Mouse (Mus musculus): ENCODE results near the gene Prkca. TPM values are rescaled to one million over a fixed set of nuclear protein-coding genes. Genes with fewer than 3 reads are reported as not detected.

Gene Prkca
- total RNA-seq, 1 experiment = 8.4 TPM

DNA sequence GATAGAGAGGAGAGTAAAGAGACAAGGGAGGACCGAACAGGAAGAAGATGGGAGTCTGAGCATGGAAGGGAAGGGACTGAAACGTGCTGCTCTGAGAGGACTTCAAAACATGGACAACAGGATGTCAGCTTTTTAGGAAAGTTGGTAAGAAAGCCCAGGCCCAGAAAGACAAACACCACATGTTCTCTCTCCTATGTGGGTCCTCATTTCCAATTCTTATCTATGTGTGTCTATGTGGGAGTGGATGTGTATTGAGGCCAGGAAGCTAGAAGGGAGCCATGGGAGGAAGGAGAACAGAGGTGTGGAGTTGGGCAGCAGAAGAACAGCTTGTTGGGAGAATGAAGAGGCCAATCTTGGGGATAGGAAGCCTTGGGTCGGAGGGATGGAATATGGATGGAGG, 154.4 kb downstream of the Prkca start:
- no peak overlapping the region for H3K27ac ChIP-seq (ENCODE audit: insufficient read depth, low read depth, low read length, poor library complexity, severe bottlenecking)
- H3K9ac ChIP-seq (ENCODE audit: insufficient read depth, low read depth, low read length, poor library complexity, severe bottlenecking) = no peak overlapping the region
- in situ Hi-C loops (cut with MboI; ENCODE audit: low sequenced_read_pairs in 2 of 2, unreplicated experiment in 2 of 2) = no loop called here
- H3K4me1 ChIP-seq (ENCODE audit: control insufficient read depth in 2 of 2, insufficient read depth in 2 of 2, low read length in 2 of 2, poor library complexity in 1 of 2) = 0 out of 4 replicates have a peak, but pooled peaks cover 0 to 3% of the 10 kb centered on the region in 2 experiments
- no peak for DNase-seq (ENCODE audit: low read depth, low spot score)
- no peaks in the 10 kb centered on the region for H3K36me3 ChIP-seq (ENCODE audit: control insufficient read depth, insufficient read depth, low read length, poor library complexity, severe bottlenecking)
- no peaks in the 10 kb centered on the region for H3K9me3 ChIP-seq (ENCODE audit: control insufficient read depth, insufficient read depth, low read depth, low read length)
- TF ChIP-seq HCFC1 (IDR thresholded peaks at IDR 0.05; ENCODE audit: borderline replicate concordance, insufficient read depth, low read length) = no peak
- TF ChIP-seq CHD2 (IDR thresholded peaks at IDR 0.05; ENCODE audit: low read depth, low read length) = no peak
- no peak for TF ChIP-seq ZC3H11A (IDR thresholded peaks at IDR 0.05; ENCODE audit: borderline replicate concordance, low read depth, low read length)
- no peak for TF ChIP-seq MAFK (IDR thresholded peaks at IDR 0.05; ENCODE audit: insufficient read depth, low read depth, low read length)
- no peak for TF ChIP-seq ZNF384 (IDR thresholded peaks at IDR 0.05; ENCODE audit: low read depth, low read length)
- no peak overlapping the region for H3K4me3 ChIP-seq (ENCODE audit: insufficient read depth in 1 of 2, low read depth in 1 of 2, low read length in 2 of 2, poor library complexity in 1 of 2, severe bottlenecking in 1 of 2)

DNA sequence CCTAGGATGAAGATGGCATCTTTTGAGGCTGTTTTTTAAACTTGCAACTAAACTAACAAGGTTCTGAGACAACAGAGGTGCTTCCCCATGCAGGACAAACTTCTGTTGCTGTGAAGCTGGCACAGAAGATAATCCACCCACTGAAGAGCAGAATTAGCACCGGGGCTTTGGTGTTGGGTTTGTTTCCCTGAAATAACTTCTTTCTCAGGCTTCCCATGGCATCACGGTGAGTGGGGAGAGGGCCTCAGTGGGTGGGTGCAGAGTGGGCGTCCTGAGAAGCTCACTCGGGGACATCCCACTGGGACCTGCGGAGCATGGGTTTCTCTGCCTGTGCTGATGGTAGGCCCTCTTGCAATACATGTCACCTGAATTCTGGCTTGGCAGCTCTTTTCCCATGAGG, 161.3 kb downstream of the Prkca start:
- TF ChIP-seq ZC3H11A (IDR thresholded peaks at IDR 0.05; ENCODE audit: borderline replicate concordance, low read depth, low read length) = no peak
- no peak for TF ChIP-seq MAFK (IDR thresholded peaks at IDR 0.05; ENCODE audit: insufficient read depth, low read depth, low read length)
- TF ChIP-seq CHD2 (IDR thresholded peaks at IDR 0.05; ENCODE audit: low read depth, low read length) = no peak
- no peak for TF ChIP-seq ZNF384 (IDR thresholded peaks at IDR 0.05; ENCODE audit: low read depth, low read length)
- no peak for TF ChIP-seq HCFC1 (IDR thresholded peaks at IDR 0.05; ENCODE audit: borderline replicate concordance, insufficient read depth, low read length)
- H3K27ac ChIP-seq (ENCODE audit: insufficient read depth, low read depth, low read length, poor library complexity, severe bottlenecking) = no peak overlapping the region
- no peaks in the 10 kb centered on the region for H3K4me1 ChIP-seq (ENCODE audit: control insufficient read depth in 2 of 2, insufficient read depth in 2 of 2, low read length in 2 of 2, poor library complexity in 1 of 2)
- no peak overlapping the region for H3K9ac ChIP-seq (ENCODE audit: insufficient read depth, low read depth, low read length, poor library complexity, severe bottlenecking)
- no peaks in the 10 kb centered on the region for H3K36me3 ChIP-seq (ENCODE audit: control insufficient read depth, insufficient read depth, low read length, poor library complexity, severe bottlenecking)
- H3K9me3 ChIP-seq (ENCODE audit: control insufficient read depth, insufficient read depth, low read depth, low read length) = no peaks in the 10 kb centered on the region
- no peak overlapping the region for H3K4me3 ChIP-seq (ENCODE audit: insufficient read depth in 1 of 2, low read depth in 1 of 2, low read length in 2 of 2, poor library complexity in 1 of 2, severe bottlenecking in 1 of 2)
- no peak for DNase-seq (ENCODE audit: low read depth, low spot score)
- in situ Hi-C loops (cut with MboI; ENCODE audit: low sequenced_read_pairs in 2 of 2, unreplicated experiment in 2 of 2) = no loop called here

DNA sequence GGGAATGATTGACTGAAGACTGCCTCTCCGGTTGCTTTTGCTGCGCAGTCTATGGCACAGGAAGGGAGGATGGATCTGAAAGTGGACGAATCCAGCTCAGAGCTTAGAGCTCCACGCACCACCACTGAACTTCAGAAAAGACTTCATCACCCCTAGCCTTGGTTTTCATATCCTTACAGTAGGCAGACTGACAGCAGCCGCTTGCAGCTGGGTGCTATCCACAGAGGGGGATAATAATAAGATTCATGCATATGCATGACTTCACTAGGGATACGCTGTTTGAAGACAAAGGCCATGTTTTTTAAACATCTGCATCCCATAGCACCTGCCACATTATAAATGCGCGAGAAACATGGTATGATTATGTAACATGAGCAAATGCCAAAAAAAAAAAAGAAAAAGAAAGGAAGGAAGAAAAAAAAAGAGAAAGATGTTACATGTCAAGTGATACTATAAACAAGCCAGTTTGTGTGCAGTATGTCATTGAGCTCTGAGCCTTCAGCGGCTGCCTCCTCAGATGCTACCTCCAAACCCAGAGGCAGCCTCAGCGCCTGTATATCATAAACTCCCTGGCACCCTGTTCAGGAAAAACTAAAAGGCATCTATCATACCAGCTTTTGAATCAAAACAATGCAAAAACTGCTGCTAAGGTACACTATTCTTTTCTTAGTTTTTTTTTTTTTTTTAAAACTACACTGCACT, 162.6 kb downstream of the Prkca start:
- Histone ChIP-seq H3K4me3 (ENCODE audit: insufficient read depth in 1 of 2, low read depth in 1 of 2, low read length in 2 of 2, poor library complexity in 1 of 2, severe bottlenecking in 1 of 2) (no peak overlapping the region), H3K27ac (ENCODE audit: insufficient read depth, low read depth, low read length, poor library complexity, severe bottlenecking) (no peak overlapping the region), H3K9ac (ENCODE audit: insufficient read depth, low read depth, low read length, poor library complexity, severe bottlenecking) (no peak overlapping the region), H3K9me3 (ENCODE audit: control insufficient read depth, insufficient read depth, low read depth, low read length) (no peaks in the 10 kb centered on the region), H3K4me1 (ENCODE audit: control insufficient read depth in 2 of 2, insufficient read depth in 2 of 2, low read length in 2 of 2, poor library complexity in 1 of 2) (no peaks in the 10 kb centered on the region), H3K36me3 (ENCODE audit: control insufficient read depth, insufficient read depth, low read length, poor library complexity, severe bottlenecking) (no peaks in the 10 kb centered on the region)
- DNase-seq (ENCODE audit: low read depth, low spot score) = no peak
- in situ Hi-C loops (cut with MboI; ENCODE audit: low sequenced_read_pairs in 2 of 2, unreplicated experiment in 2 of 2) = no loop called here
- TF ChIP-seq ZNF384 (IDR thresholded peaks at IDR 0.05; ENCODE audit: low read depth, low read length) (no peak), MAFK (IDR thresholded peaks at IDR 0.05; ENCODE audit: insufficient read depth, low read depth, low read length) (no peak), HCFC1 (IDR thresholded peaks at IDR 0.05; ENCODE audit: borderline replicate concordance, insufficient read depth, low read length) (no peak), CHD2 (IDR thresholded peaks at IDR 0.05; ENCODE audit: low read depth, low read length) (no peak), ZC3H11A (IDR thresholded peaks at IDR 0.05; ENCODE audit: borderline replicate concordance, low read depth, low read length) (no peak)

DNA sequence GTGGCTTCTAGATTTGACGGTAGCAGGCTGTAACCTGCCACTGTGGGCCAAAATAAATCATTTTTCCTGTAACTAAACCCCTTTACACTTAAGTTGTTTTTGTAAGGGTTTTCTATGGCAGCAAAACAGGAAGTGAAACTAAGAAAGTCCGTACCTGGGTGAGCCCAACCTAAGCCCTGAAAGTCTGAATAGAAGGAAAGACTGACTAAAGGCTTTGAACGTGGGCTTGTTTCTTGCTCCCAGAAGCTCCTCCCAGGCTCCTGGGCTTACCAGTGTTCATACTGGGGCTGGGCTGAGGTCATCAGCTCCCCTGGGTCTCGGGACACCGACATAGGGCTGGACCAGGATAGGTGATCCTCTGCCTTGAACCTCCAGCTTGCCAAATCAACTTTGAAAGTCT, 164.9 kb downstream of the Prkca start:
- in situ Hi-C loops (cut with MboI; ENCODE audit: low sequenced_read_pairs in 2 of 2, unreplicated experiment in 2 of 2) = no loop called here
- DNase-seq (ENCODE audit: low read depth, low spot score) = no peak
- Histone ChIP-seq H3K27ac (ENCODE audit: insufficient read depth, low read depth, low read length, poor library complexity, severe bottlenecking) (no peak overlapping the region), H3K4me1 (ENCODE audit: control insufficient read depth in 2 of 2, insufficient read depth in 2 of 2, low read length in 2 of 2, poor library complexity in 1 of 2) (no peaks in the 10 kb centered on the region), H3K4me3 (ENCODE audit: insufficient read depth in 1 of 2, low read depth in 1 of 2, low read length in 2 of 2, poor library complexity in 1 of 2, severe bottlenecking in 1 of 2) (no peak overlapping the region), H3K9ac (ENCODE audit: insufficient read depth, low read depth, low read length, poor library complexity, severe bottlenecking) (no peak overlapping the region), H3K9me3 (ENCODE audit: control insufficient read depth, insufficient read depth, low read depth, low read length) (no peaks in the 10 kb centered on the region), H3K36me3 (ENCODE audit: control insufficient read depth, insufficient read depth, low read length, poor library complexity, severe bottlenecking) (no peaks in the 10 kb centered on the region)
- TF ChIP-seq ZC3H11A (IDR thresholded peaks at IDR 0.05; ENCODE audit: borderline replicate concordance, low read depth, low read length) (no peak), ZNF384 (IDR thresholded peaks at IDR 0.05; ENCODE audit: low read depth, low read length) (no peak), CHD2 (IDR thresholded peaks at IDR 0.05; ENCODE audit: low read depth, low read length) (no peak), MAFK (IDR thresholded peaks at IDR 0.05; ENCODE audit: insufficient read depth, low read depth, low read length) (no peak), HCFC1 (IDR thresholded peaks at IDR 0.05; ENCODE audit: borderline replicate concordance, insufficient read depth, low read length) (no peak)
